Mouse (Mus musculus) G1E (cell line): Measurements from ENCODE around the gene Abcg4.

Source experiments
- CTCF ChIP-seq: IDR thresholded peaks from 2 replicates; pipeline ENCODE4 v1.5.1; 2012; ENCODE audit warnings: low read depth, low read length, inconsistent platforms, mixed read lengths
- GATA1 ChIP-seq: IDR thresholded peaks from 2 replicates; pipeline ENCODE4 v1.6.1; 2012; ENCODE audit warnings: borderline replicate concordance, low read length, inconsistent platforms, mixed read lengths
- POLR2AphosphoS5 ChIP-seq: IDR thresholded peaks from 2 replicates; pipeline ENCODE4 v1.6.1; 2012; ENCODE audit warnings: low read depth, low read length, inconsistent platforms; ENCODE audit not compliant: insufficient replicate concordance
- TAL1 ChIP-seq: conservative IDR thresholded peaks from 2 replicates; pipeline ENCODE4 v1.6.1; 2012; ENCODE audit warnings: low read depth, low read length, inconsistent platforms, mixed read lengths

- TF ChIP-seq CTCF (no peak), POLR2AphosphoS5 (no peak), TAL1 (no peak), GATA1 (no peak)
Measured at GRCm38 (mm10) chr9:44225993-44226392, 62.4 kb downstream of the Abcg4 start.
